ENCODE assay signal across 8 mouse cellular contexts in genomic region chr1:165709629-165710256, GRCm38 (mm10). TPM values are rescaled to one million over a fixed set of nuclear protein-coding genes. Genes with fewer than 3 reads are reported as not detected.
DNase-seq lines count a peak whose midpoint lies in the region; ATAC-seq lines count a peak whose summit lies in the region.

TSS of gene Rcsd1 (minus strand) at chr1:165709757.

- H3K4me2 ChIP-seq in midbrain, embryonic 16.5 days (ENCODE audit: low read length), result no peak within 1 kb of the TSS
- H3K4me2 ChIP-seq in embryonic facial prominence, embryonic 13.5 days, result peak within 1 kb of the TSS; percentile 94

- no peak for ATAC-seq in midbrain, embryonic 16.5 days
- ATAC-seq in embryonic facial prominence, embryonic 13.5 days (ENCODE audit: insufficient number of reproducible peaks, insufficient read depth, low FRiP score, low TSS enrichment, low read depth), result no peak
- ATAC-seq in hematopoietic stem cell, adult 5-6 weeks (replicated peaks in 1 of 2; ENCODE audit: insufficient read depth in 1 of 2, low FRiP score in 2 of 2, low TSS enrichment in 1 of 2, low read depth in 1 of 2, poor library complexity in 2 of 2, severe bottlenecking in 2 of 2), result peak; percentile 63 to 76
- peak; percentile 46 for ATAC-seq in megakaryocyte, adult 5-6 weeks (ENCODE audit: poor library complexity, severe bottlenecking)

- H3K27me3 ChIP-seq in midbrain, embryonic 10.5 days (ENCODE audit: low read depth, poor library complexity, severe bottlenecking), result peaks cover 58% of the 10 kb centered on the region
- peaks cover 11% of the 10 kb centered on the region for H3K27me3 ChIP-seq in midbrain, embryonic 16.5 days (ENCODE audit: control insufficient read depth, insufficient read depth, low read depth, low read length)
- H3K27me3 ChIP-seq in embryonic facial prominence, embryonic 13.5 days, result peaks cover 30% of the 10 kb centered on the region

- DNase-seq in midbrain, embryonic 10.5 days (ENCODE audit: low spot score), result no peak
- peak; percentile 85 for DNase-seq in thymus, postnatal 25 days
- no peak for DNase-seq in layer of hippocampus, postnatal 10 days (ENCODE audit: low spot score in 2 of 2)
- no peak for DNase-seq in kidney, postnatal 36 days

- no peaks in the 10 kb centered on the region for H3K9me3 ChIP-seq in midbrain, embryonic 10.5 days (replicated peaks)
- no peaks in the 10 kb centered on the region for H3K9me3 ChIP-seq in midbrain, embryonic 16.5 days (replicated peaks; ENCODE audit: control insufficient read depth, low read length, poor library complexity, severe bottlenecking)
- no peaks in the 10 kb centered on the region for H3K9me3 ChIP-seq in embryonic facial prominence, embryonic 13.5 days

- no peaks in the 10 kb centered on the region for H3K36me3 ChIP-seq in midbrain, embryonic 10.5 days
- no peaks in the 10 kb centered on the region for H3K36me3 ChIP-seq in midbrain, embryonic 16.5 days (ENCODE audit: control insufficient read depth, insufficient read depth, low read length)
- no peaks in the 10 kb centered on the region for H3K36me3 ChIP-seq in embryonic facial prominence, embryonic 13.5 days

- peaks cover 20% of the 10 kb centered on the region for H3K4me1 ChIP-seq in midbrain, embryonic 10.5 days
- peaks cover 8% of the 10 kb centered on the region for H3K4me1 ChIP-seq in midbrain, embryonic 16.5 days (ENCODE audit: control insufficient read depth, insufficient read depth, low read length)
- H3K4me1 ChIP-seq in embryonic facial prominence, embryonic 13.5 days, result peaks cover 6% of the 10 kb centered on the region

- H3K4me3 ChIP-seq in midbrain, embryonic 10.5 days, result peak within 1 kb of the TSS; percentile 81; the same call in 1 of the 2 replicates
- H3K4me3 ChIP-seq in midbrain, embryonic 16.5 days (ENCODE audit: low read depth, low read length), result no peak within 1 kb of the TSS
- peak within 1 kb of the TSS; percentile 72; the same call in 1 of the 2 replicates for H3K4me3 ChIP-seq in embryonic facial prominence, embryonic 13.5 days

- H3K9ac ChIP-seq in midbrain, embryonic 16.5 days (ENCODE audit: low read depth, low read length), result no peak within 1 kb of the TSS
- no peak within 1 kb of the TSS; the same call in 1 of the 2 replicates for H3K9ac ChIP-seq in embryonic facial prominence, embryonic 13.5 days

- WGBS in midbrain, embryonic 10.5 days, result 65% methylated on average over 5 of the region's 5 CpGs
- WGBS in midbrain, embryonic 16.5 days, result 54% methylated on average over 5 of the region's 5 CpGs
- WGBS in embryonic facial prominence, embryonic 13.5 days, result 60% methylated on average over 5 of the region's 5 CpGs

- no peak within 1 kb of the TSS for H3K27ac ChIP-seq in midbrain, embryonic 10.5 days (replicated peaks)
- no peak within 1 kb of the TSS for H3K27ac ChIP-seq in midbrain, embryonic 16.5 days (ENCODE audit: low read length)
- no peak within 1 kb of the TSS for H3K27ac ChIP-seq in embryonic facial prominence, embryonic 13.5 days

RNA-seq across cellular contexts. Expression of gene Rcsd1, which starts in this region (rescaled TPM):
- 8.6 and 8.7 TPM in 2 replicates for polyA plus RNA-seq in midbrain, embryonic 10.5 days (2016; fragmentation: Nextera tagmentation; extraction: Ambion mirVana)
- 7.8 and 7.9 TPM in 2 replicates for polyA plus RNA-seq in midbrain, embryonic 16.5 days (2015; fragmentation: Nextera tagmentation; extraction: Ambion mirVana)
- polyA plus RNA-seq in embryonic facial prominence, embryonic 13.5 days (2015; fragmentation: Nextera tagmentation; extraction: Ambion mirVana), result 13.9 and 16.8 TPM in 2 replicates
- total RNA-seq in hematopoietic stem cell, adult 5-6 weeks (2017), result 132 and 143 TPM in 2 replicates
- total RNA-seq in megakaryocyte, adult 5-6 weeks (2015), result 82.1 and 88.8 TPM in 2 replicates
- 184 and 199 TPM in 2 replicates for total RNA-seq in megakaryocyte, adult 5-6 weeks (2017)
- total RNA-seq in layer of hippocampus, postnatal 10 days (2021), result 1 to 10 TPM; 6.8 to 6.9 TPM

Comparison
In these comparisons a context has a peak if more than half of its experiments do, and no peak if none do; other contexts are left out.
1. RNA of gene Rcsd1 (total RNA-seq): 82.1 to 199 TPM in megakaryocyte, adult 5-6 weeks and 132 to 143 TPM in hematopoietic stem cell, adult 5-6 weeks; 6.8 to 6.9 TPM in layer of hippocampus, postnatal 10 days; every median in the first group is over 10 times any median in the second.
2. ATAC-seq: peak in hematopoietic stem cell, adult 5-6 weeks (2 of 2) and megakaryocyte, adult 5-6 weeks (single experiment); none in midbrain, embryonic 16.5 days (single experiment) and embryonic facial prominence, embryonic 13.5 days (single experiment).